Mouse (Mus musculus) liver, adult 2 months (tissue): ENCODE results near the gene Fam53b. TPM values are rescaled to one million over a fixed set of nuclear protein-coding genes. Genes with fewer than 3 reads are reported as not detected.

Experiments used
- DNase-seq: peaks from one replicate; pipeline ENCODE4 v3.0.0-alpha.2; 2011; ENCODE audit warnings: low read depth, low spot score; ENCODE audit errors: extremely low read depth
- H3K27ac ChIP-seq: fragments of 200-500 bp; replicated peaks from 2 replicates; pipeline ENCODE4 v1.5.1; 2012; ENCODE audit warnings: low read depth, mild to moderate bottlenecking, control low read depth, inconsistent platforms, low read length; ENCODE audit not compliant: insufficient read depth
- H3K27me3 ChIP-seq: fragments of 200-500 bp; 2 replicates; pipeline ENCODE4 v1.6.1; 2012; ENCODE audit warnings: mild to moderate bottlenecking, moderate library complexity, low read length, inconsistent platforms; ENCODE audit not compliant: control insufficient read depth, insufficient read depth
- H3K36me3 ChIP-seq: fragments of 200-500 bp; 2 replicates; pipeline ENCODE4 v1.6.1; 2012; ENCODE audit warnings: low read length, inconsistent platforms; ENCODE audit not compliant: control insufficient read depth, insufficient read depth
- H3K4me1 ChIP-seq: fragments of 200-500 bp; 2 replicates; pipeline ENCODE4 v1.6.1; 2011; ENCODE audit warnings: low read length; ENCODE audit not compliant: control insufficient read depth, insufficient read depth
- H3K4me3 ChIP-seq: fragments of 200-500 bp; 2 replicates; pipeline ENCODE4 v1.5.1; 2011; ENCODE audit warnings: low read depth, mild to moderate bottlenecking, control low read depth, low read length, moderate library complexity; ENCODE audit not compliant: insufficient read depth
- H3K79me2 ChIP-seq: fragments of 200-500 bp; 2 replicates; pipeline ENCODE4 v1.6.1; 2012; ENCODE audit warnings: inconsistent platforms, mild to moderate bottlenecking, low read length, moderate library complexity; ENCODE audit not compliant: control insufficient read depth, insufficient read depth
- H3K9ac ChIP-seq: fragments of 200-500 bp; 2 replicates; pipeline ENCODE4 v1.6.1; 2012; ENCODE audit warnings: low read depth, mild to moderate bottlenecking, control low read depth, inconsistent platforms, low read length
- CTCF ChIP-seq: fragments of 200-500 bp; IDR thresholded peaks from 2 replicates; pipeline ENCODE4 v1.5.1; 2011; ENCODE audit warnings: low read depth, low read length, control low read depth
- POLR2A ChIP-seq: fragments of 200-500 bp; IDR thresholded peaks from 2 replicates; pipeline ENCODE4 v1.6.1; 2011; ENCODE audit warnings: low read length, control low read depth; ENCODE audit not compliant: insufficient read depth; ENCODE audit errors: extremely low read depth
- WGBS: fragments of 180-500 bp; shearing (Covaris S2); methylation state at CpG from one replicate; pipeline ENCODE4 v1.1.7; 2018; 5-methylcytosine and 5-hydroxymethylcytosine counted together
- polyA plus RNA-seq: library from polyadenylated mRNA; depleted of rRNA; stranded (reverse); fragments of >200 nt; gene quantifications from 2 replicates; pipeline ENCODE4 v1.2.3, GENCODE M21; 2012
- total RNA-seq: library from RNA; depleted of rRNA; stranded (reverse); fragments of >200 nt; gene quantifications from 2 replicates; pipeline ENCODE4 v1.2.3, GENCODE M21; 2014

Fam53b gene
- total and polyA plus RNA-seq, 2 experiments, result 4.3 to 9.1 TPM

- Histone ChIP-seq H3K27me3 (no peaks in the 10 kb centered on the region), H3K36me3 (no peaks in the 10 kb centered on the region), H3K9ac (no peak overlapping the region), H3K4me3 (no peak overlapping the region), H3K4me1 (peaks cover 23% of the 10 kb centered on the region), H3K79me2 (no peaks in the 10 kb centered on the region), H3K27ac (peak overlapping the region; percentile 8)
- peak; percentile 37 for TF ChIP-seq CTCF
- TF ChIP-seq POLR2A, result no peak
- WGBS, result 20% methylated on average over 7 of the region's 7 CpGs
- peak; percentile 97 for DNase-seq
These were observed 141.2 kb downstream of the Fam53b start for GRCm38 (mm10) chr7:132672481-132672959.

GRCm38 (mm10) chr7:132670863-132671165 lies 142.9 kb downstream of the Fam53b start:
- Histone ChIP-seq H3K36me3 (no peaks in the 10 kb centered on the region), H3K79me2 (no peaks in the 10 kb centered on the region), H3K4me1 (peaks cover 23% of the 10 kb centered on the region), H3K9ac (no peak overlapping the region), H3K4me3 (no peak overlapping the region), H3K27ac (peak overlapping the region; percentile 62), H3K27me3 (no peaks in the 10 kb centered on the region)
- 29% methylated on average over 3 of the region's 3 CpGs for WGBS
- TF ChIP-seq POLR2A, result no peak
- no peak for TF ChIP-seq CTCF
- DNase-seq, result peak; percentile 98

GRCm38 (mm10) chr7:132669999-132670862 lies 143.5 kb downstream of the Fam53b start:
- Histone ChIP-seq H3K79me2 (no peaks in the 10 kb centered on the region), H3K9ac (no peak overlapping the region), H3K36me3 (no peaks in the 10 kb centered on the region), H3K4me1 (peaks cover 23% of the 10 kb centered on the region), H3K27ac (peak overlapping the region; percentile 62), H3K27me3 (no peaks in the 10 kb centered on the region), H3K4me3 (no peak overlapping the region)
- WGBS, result 51% methylated on average over 20 of the region's 20 CpGs
- TF ChIP-seq POLR2A (no peak), CTCF (no peak)
- DNase-seq, result no peak

- H3K27ac ChIP-seq, result no peak overlapping the region
These were observed 145.1 kb downstream of the Fam53b start for GRCm38 (mm10) chr7:132668604-132669003.

GRCm38 (mm10) chr7:132666516-132666915 lies 147.2 kb downstream of the Fam53b start:
- H3K4me1 ChIP-seq, result peaks cover 21% of the 10 kb centered on the region
- no peak overlapping the region for H3K9ac ChIP-seq
- WGBS, result 94% methylated on average over 4 of the region's 4 CpGs
- no peaks in the 10 kb centered on the region for H3K36me3 ChIP-seq
- H3K79me2 ChIP-seq, result no peaks in the 10 kb centered on the region
- H3K27ac ChIP-seq, result no peak overlapping the region
- no peaks in the 10 kb centered on the region for H3K27me3 ChIP-seq
- H3K4me3 ChIP-seq, result no peak overlapping the region
- TF ChIP-seq POLR2A, result no peak
- TF ChIP-seq CTCF, result no peak
- no peak for DNase-seq

More at GRCm38 (mm10) chr7:132668604-132669003, 145.1 kb downstream of the Fam53b start:
- H3K27me3 ChIP-seq, result no peaks in the 10 kb centered on the region
- WGBS, result 61% methylated on average over 2 of the region's 2 CpGs
- no peaks in the 10 kb centered on the region for H3K79me2 ChIP-seq
- no peak overlapping the region for H3K4me3 ChIP-seq
- H3K9ac ChIP-seq, result no peak overlapping the region
- no peak for DNase-seq
- no peaks in the 10 kb centered on the region for H3K36me3 ChIP-seq
- TF ChIP-seq CTCF (no peak), POLR2A (no peak)
- peaks cover 31% of the 10 kb centered on the region for H3K4me1 ChIP-seq
